Mouse (Mus musculus): ENCODE results near the gene Bms1. TPM values are rescaled to one million over a fixed set of nuclear protein-coding genes. Genes with fewer than 3 reads are reported as not detected.
A peak's percentile ranks its signal among the peaks of the same experiment; 100 is the strongest.

Bms1 gene
- polyA plus RNA-seq, 1 experiment from 2014 or later = 27.4 TPM

DNA sequence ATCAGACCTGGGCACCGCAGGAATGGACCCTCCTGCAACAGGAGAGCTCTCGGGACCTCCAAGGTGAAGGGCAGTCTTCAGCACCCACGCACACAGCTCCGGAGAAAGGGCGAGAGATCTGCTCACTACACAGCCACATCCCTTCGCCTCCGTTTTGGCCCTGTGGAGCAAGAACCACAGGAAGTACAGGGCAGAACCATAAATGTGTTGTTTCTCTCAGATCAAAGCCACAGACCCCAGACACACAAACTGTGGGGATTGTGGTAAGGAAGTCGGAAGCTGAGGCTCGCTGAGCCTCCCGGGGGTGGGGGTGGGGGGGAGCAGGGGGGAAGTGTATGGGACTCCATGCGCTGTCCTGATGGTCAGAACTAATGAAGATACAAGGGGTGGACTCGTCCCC is 68.9 kb downstream of the Bms1 start:
- 87% methylated on average over 12 of the region's 12 CpGs for WGBS

DNA sequence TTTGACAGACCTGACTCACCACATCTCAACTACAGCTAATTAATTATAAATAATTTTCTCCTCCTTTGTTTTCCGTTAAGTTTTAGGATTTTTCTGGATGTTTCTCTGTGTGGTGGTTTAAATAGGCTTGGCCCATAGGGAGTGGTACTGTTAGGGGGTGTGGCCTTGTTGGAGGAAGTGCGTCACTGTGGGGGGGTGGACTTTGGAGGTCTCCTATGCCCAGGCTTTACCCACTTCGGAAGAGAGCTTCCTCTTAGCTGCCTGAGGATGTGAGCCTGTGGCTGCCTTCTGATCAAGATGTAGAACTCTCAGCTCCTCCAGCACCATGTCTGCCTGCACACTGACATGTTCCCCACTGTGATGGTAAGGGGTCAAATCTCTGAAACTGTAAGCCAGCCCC is 71.1 kb downstream of the Bms1 start:
- no peaks in the 10 kb centered on the region for H3K4me1 ChIP-seq
- H3K36me3 ChIP-seq (ENCODE audit: poor library complexity, severe bottlenecking) = no peaks in the 10 kb centered on the region
- H3K27me3 ChIP-seq = no peaks in the 10 kb centered on the region
- no peak overlapping the region for H3K4me2 ChIP-seq
- ATAC-seq = no peak
- H3K9ac ChIP-seq = no peak overlapping the region
- H3K27ac ChIP-seq = no peak overlapping the region
- no peaks in the 10 kb centered on the region for H3K9me3 ChIP-seq (replicated peaks)
- 85% methylated on average over 3 of the region's 3 CpGs for WGBS
- no peak overlapping the region for H3K4me3 ChIP-seq

More for the DNA sequence above, 68.9 kb downstream of the Bms1 start:
- H3K4me3 ChIP-seq = no peak overlapping the region
- H3K9me3 ChIP-seq (replicated peaks) = no peaks in the 10 kb centered on the region
- H3K4me2 ChIP-seq = no peak overlapping the region
- H3K36me3 ChIP-seq (ENCODE audit: poor library complexity, severe bottlenecking) = no peaks in the 10 kb centered on the region
- no peaks in the 10 kb centered on the region for H3K27me3 ChIP-seq
- ATAC-seq = no peak
- H3K27ac ChIP-seq = no peak overlapping the region
- H3K9ac ChIP-seq = no peak overlapping the region
- H3K4me1 ChIP-seq = no peaks in the 10 kb centered on the region

DNA sequence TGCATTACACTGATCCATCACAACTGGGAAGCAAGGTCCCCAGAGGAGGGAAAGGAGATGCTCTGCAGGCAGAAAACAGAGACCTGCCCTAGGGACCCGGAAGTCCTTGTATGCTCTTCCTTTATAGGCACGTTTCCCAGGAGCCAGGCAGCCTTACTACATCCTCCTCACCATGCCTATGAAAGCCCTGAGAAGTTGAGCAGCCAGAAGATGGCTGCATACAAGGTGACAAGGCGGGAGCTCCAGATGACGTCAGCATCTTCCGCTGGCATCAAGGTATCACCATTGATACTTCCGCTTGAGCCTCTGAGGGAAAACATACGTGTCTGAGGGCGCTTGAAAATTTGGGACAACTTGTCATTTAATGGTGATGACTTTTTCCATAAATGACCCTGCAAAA is 72.0 kb downstream of the Bms1 start:
- 88% methylated on average over 8 of the region's 8 CpGs for WGBS
- no peak overlapping the region for H3K4me2 ChIP-seq
- ATAC-seq = no peak
- H3K27me3 ChIP-seq = no peaks in the 10 kb centered on the region
- H3K9ac ChIP-seq = no peak overlapping the region
- no peaks in the 10 kb centered on the region for H3K9me3 ChIP-seq (replicated peaks)
- H3K4me3 ChIP-seq = no peak overlapping the region
- no peak overlapping the region for H3K27ac ChIP-seq
- no peaks in the 10 kb centered on the region for H3K4me1 ChIP-seq
- no peaks in the 10 kb centered on the region for H3K36me3 ChIP-seq (ENCODE audit: poor library complexity, severe bottlenecking)

DNA sequence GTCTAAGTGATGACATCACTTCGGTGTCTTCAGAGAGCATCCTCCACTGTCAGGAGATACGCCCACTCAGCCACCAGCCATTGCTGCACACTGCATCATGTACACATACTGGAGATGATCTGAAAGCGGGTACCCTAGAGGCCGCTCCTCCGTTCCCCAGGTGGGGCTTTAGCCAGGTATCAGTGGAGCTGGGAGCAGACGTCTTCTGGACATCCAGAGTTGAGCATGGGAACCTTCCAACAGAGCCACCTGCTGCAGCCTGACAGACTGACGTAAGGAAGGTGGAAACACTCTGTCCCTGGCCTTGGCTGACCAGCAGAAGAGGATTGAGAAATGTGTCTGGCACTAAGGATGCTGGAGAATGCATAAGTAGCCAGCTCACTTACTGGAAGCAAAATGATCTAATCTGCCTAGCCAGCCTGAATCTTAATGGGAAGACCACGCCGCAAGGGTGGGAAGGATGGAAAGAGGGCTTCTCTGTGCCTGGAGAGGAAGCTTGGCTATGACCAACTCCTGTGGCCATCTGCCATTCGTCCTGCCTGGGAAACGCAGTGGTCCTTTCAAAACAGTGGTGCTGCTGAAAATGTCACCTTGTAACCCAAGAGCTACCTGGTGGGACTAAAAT is 77.3 kb downstream of the Bms1 start:
- H3K4me3 ChIP-seq = no peak overlapping the region
- ATAC-seq = no peak
- 89% methylated on average over 11 of the region's 11 CpGs for WGBS
- no peaks in the 10 kb centered on the region for H3K9me3 ChIP-seq (replicated peaks)
- peaks cover 3% of the 10 kb centered on the region for H3K4me1 ChIP-seq
- H3K36me3 ChIP-seq (ENCODE audit: poor library complexity, severe bottlenecking) = no peaks in the 10 kb centered on the region
- no peak overlapping the region for H3K4me2 ChIP-seq
- no peak overlapping the region for H3K9ac ChIP-seq
- no peaks in the 10 kb centered on the region for H3K27me3 ChIP-seq
- H3K27ac ChIP-seq = no peak overlapping the region

DNA sequence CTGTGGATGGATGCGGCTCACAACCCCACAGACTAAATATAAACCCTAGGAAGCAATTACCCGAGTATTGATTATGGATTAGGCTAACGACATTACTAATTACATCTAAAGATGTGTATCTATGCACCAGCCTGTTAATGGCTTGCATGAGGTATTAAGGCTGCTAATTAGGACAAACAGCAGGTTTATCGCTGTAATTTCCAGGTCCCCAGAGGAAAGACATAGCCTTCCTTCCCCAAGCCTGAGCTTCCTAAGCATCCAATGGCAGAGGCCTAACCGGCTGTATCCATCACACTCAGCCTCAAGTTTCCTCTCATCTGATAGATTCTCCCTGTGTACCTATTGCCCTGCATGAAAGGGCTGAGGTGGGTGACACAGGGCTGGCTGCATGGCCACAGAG is 81.6 kb downstream of the Bms1 start:
- WGBS = 63% methylated on average over 5 of the region's 5 CpGs
- ATAC-seq = no peak
- H3K9ac ChIP-seq = no peak overlapping the region
- H3K9me3 ChIP-seq (replicated peaks) = no peaks in the 10 kb centered on the region
- H3K27me3 ChIP-seq = no peaks in the 10 kb centered on the region
- H3K27ac ChIP-seq = no peak overlapping the region
- no peak overlapping the region for H3K4me3 ChIP-seq
- no peak overlapping the region for H3K4me2 ChIP-seq
- peaks cover 17% of the 10 kb centered on the region for H3K4me1 ChIP-seq
- no peaks in the 10 kb centered on the region for H3K36me3 ChIP-seq (ENCODE audit: poor library complexity, severe bottlenecking)

DNA sequence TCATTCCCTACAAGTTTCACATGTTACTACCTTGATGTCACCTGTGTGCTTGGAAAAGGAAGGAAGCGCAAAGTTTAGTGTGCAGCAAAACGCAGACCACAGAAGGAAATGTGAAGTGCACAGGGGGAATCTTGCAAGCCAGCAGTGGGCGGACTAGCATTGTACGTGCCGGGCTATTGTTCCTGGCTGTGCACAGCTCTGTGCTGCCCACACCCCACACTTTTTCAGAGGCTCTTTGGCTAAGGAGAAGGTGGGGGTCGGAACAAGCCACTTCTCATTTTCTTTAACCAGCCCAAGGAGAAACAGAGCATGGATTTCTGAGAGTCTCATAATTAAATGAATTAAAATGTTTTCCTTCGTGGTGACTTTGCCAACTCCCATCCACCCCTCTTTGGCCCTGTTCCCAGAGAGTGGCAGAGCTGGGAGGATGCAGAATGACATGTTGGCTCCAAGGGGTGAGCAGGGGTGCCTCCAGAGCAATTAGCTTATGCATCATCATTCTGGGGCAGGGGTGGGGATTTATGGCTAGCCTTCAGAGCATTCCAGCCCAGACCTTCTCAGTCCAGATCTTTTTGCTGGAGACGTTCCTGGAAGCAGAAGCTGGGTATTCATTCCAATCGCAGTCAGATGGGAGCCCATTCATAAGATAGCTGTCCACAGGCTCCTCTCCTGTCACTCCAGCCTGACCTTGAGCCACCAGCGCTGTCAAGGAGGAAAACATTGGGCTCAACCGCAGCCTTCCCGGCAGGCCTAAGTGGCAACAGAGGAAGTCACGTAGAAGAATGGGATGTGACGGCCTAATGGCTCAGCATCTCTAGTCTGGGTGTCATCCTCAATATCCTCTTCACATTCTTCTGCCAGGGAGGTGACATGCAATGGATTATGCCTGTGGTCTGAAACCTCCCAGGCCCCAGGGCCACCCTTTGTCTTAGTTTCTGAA is 82.5 kb downstream of the Bms1 start:
- Histone ChIP-seq H3K36me3 (ENCODE audit: poor library complexity, severe bottlenecking) (no peaks in the 10 kb centered on the region), H3K4me1 (peaks cover 17% of the 10 kb centered on the region), H3K9me3 (replicated peaks) (no peaks in the 10 kb centered on the region), H3K4me3 (no peak overlapping the region), H3K9ac (no peak overlapping the region), H3K4me2 (no peak overlapping the region), H3K27me3 (no peaks in the 10 kb centered on the region), H3K27ac (no peak overlapping the region)
- WGBS = 64% methylated on average over 14 of the region's 14 CpGs
- peak; percentile 36; the same call in 1 of the 2 replicates for ATAC-seq

DNA sequence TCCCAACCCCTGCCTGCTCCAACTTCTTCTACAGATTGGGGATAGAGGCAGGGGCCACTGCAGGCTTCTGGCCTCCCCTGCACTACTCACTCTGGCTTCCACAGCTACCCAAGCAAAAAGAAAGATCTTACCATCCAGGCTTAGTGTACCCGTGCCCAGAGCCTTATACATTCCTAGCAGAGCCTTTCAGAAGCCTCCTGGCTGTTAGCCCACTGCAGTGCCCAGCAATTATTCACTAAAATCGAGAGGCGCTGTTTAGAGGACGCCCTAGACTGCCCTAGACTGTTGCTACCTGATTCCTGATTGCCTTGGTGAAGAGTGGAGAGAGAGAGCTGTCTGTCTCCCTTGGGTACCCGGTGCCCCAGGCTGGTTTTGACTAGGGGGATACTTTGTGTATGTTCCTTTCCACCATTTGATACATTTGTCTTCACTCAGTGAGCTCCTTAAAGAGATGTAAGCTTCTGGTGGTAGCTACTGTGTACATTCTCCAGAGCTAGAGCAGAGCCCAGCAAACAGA is 83.3 kb downstream of the Bms1 start:
- no peaks in the 10 kb centered on the region for H3K27me3 ChIP-seq
- no peak for ATAC-seq
- no peak overlapping the region for H3K4me2 ChIP-seq
- no peak overlapping the region for H3K4me3 ChIP-seq
- H3K9me3 ChIP-seq (replicated peaks) = no peaks in the 10 kb centered on the region
- WGBS = 67% methylated on average over 5 of the region's 5 CpGs
- H3K36me3 ChIP-seq (ENCODE audit: poor library complexity, severe bottlenecking) = no peaks in the 10 kb centered on the region
- peaks cover 17% of the 10 kb centered on the region for H3K4me1 ChIP-seq
- no peak overlapping the region for H3K9ac ChIP-seq
- H3K27ac ChIP-seq = no peak overlapping the region

DNA sequence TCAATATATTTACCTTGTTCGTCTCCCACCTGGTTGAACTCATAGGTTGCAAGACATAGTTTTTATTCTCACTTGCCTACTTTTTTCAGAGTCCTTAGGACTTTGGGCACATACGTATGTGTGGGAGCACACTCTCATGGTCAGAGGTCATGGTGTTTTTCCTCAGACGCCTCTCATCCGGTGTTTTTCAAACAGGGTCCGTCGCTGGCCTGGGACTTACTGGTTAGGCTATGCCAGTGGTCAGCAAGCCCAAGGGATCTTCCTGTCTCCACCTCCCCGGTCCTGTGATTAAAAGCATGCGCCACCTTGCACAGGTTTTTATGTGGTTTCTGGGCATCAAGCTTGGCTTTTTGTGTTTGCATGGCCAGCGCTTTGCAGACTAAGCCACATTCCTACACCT is 85.4 kb downstream of the Bms1 start:
- Histone ChIP-seq H3K27ac (no peak overlapping the region), H3K4me3 (no peak overlapping the region), H3K4me1 (peaks cover 17% of the 10 kb centered on the region), H3K27me3 (no peaks in the 10 kb centered on the region), H3K9ac (no peak overlapping the region), H3K36me3 (ENCODE audit: poor library complexity, severe bottlenecking) (no peaks in the 10 kb centered on the region), H3K4me2 (no peak overlapping the region), H3K9me3 (replicated peaks) (no peaks in the 10 kb centered on the region)
- ATAC-seq = no peak
- 88% methylated on average over 9 of the region's 9 CpGs for WGBS

Small RNAs within 50 kb of the gene (microRNA-seq; reads per million reads assigned to microRNA genes)
- not detected for gene Gm25953

Other genes starting within 250 kb of the Bms1 start
- gene Ret, start 221.8 kb downstream of the Bms1 start, polyA plus RNA-seq (2015; fragmentation: Nextera tagmentation; extraction: Ambion mirVana) = 0.55 and 0.65 TPM in 2 replicates
- gene Zfp248, start 36.1 kb upstream of the Bms1 start, polyA plus RNA-seq (2015; fragmentation: Nextera tagmentation; extraction: Ambion mirVana) = 10.2 and 10.4 TPM in 2 replicates
- gene Zfp9, start 59.8 kb upstream of the Bms1 start, polyA plus RNA-seq (2015; fragmentation: Nextera tagmentation; extraction: Ambion mirVana) = 6.3 and 7.4 TPM in 2 replicates
- gene Ankrd26, start 142.8 kb upstream of the Bms1 start, polyA plus RNA-seq (2015; fragmentation: Nextera tagmentation; extraction: Ambion mirVana) = 25.0 and 25.8 TPM in 2 replicates

Data from forebrain, embryonic 13.5 days (tissue).